8 mouse cellular contexts compared by ENCODE assay signal in the genomic region with DNA sequence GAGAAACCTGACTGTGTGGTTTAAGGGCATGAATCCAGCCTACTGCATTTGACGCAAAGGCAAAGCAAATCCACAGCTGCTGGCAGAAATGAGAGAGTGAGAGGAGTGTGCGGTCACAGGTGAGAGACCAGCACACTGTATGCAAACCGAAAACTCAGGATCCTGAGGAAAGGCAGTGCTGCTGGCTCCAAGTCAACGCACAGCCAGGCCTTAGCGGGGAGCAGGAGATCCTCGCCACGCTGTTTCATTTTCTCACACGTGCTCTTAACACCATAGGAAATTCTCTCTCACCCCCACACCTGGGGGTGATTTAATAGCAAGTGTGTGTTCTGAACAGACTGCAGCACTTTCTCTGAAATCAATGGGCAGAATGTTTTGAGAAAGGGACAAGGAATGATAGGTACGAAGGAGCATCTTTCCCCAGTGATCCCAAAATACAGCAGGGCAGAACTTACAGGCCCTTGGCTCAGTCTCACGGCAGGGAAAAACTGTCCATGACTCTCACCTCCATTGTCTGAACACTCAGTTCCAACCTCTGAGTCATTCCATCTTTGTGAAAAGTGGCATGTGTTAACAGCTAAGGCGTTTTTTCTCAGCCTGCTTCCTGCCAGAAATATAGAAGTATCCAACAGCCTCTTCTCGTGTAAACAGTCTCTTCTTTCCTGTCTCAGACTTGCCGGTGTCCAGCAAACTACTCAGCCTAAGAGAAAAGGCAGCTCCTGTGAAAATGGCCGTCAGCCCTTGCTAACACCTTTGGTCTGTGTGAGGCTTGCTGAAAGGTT.
A peak's percentile ranks its signal among the peaks of the same experiment; 100 is the strongest.
DNase-seq lines count a peak whose midpoint lies in the region; ATAC-seq and TF ChIP-seq lines count a peak whose summit lies in the region.

No protein-coding gene starts in this region.

- no peaks in the 10 kb centered on the region for H3K36me3 ChIP-seq in embryonic facial prominence, embryonic 12.5 days
- peaks cover 7% of the 10 kb centered on the region; the same call in 1 of the 2 replicates for H3K36me3 ChIP-seq in embryonic facial prominence, embryonic 10.5 days (replicated peaks)
- H3K36me3 ChIP-seq in lung, embryonic 14.5 days (ENCODE audit: insufficient read depth), result no peaks in the 10 kb centered on the region
- H3K36me3 ChIP-seq in embryonic facial prominence, embryonic 15.5 days, result no peaks in the 10 kb centered on the region
- H3K36me3 ChIP-seq in neural tube, embryonic 14.5 days (ENCODE audit: control insufficient read depth, insufficient read depth, low read length), result no peaks in the 10 kb centered on the region

- ATAC-seq in embryonic facial prominence, embryonic 12.5 days (ENCODE audit: insufficient number of reproducible peaks, insufficient read depth, low FRiP score, low TSS enrichment), result no peak
- ATAC-seq in lung, embryonic 14.5 days (ENCODE audit: insufficient read depth), result no peak
- ATAC-seq in embryonic facial prominence, embryonic 15.5 days (ENCODE audit: insufficient number of reproducible peaks, low FRiP score, low TSS enrichment, low read depth), result no peak
- ATAC-seq in neural tube, embryonic 14.5 days (ENCODE audit: low read depth), result no peak
- no peak for ATAC-seq in CD4-positive, CD25-positive, alpha-beta regulatory T cell, adult 4 months

- no peak overlapping the region for H3K9ac ChIP-seq in embryonic facial prominence, embryonic 12.5 days
- H3K9ac ChIP-seq in lung, embryonic 14.5 days, result peak overlapping the region; percentile 0; the same call in 1 of the 2 replicates
- no peak overlapping the region for H3K9ac ChIP-seq in embryonic facial prominence, embryonic 15.5 days
- no peak overlapping the region for H3K9ac ChIP-seq in neural tube, embryonic 14.5 days (replicated peaks; ENCODE audit: low read depth, low read length)

- H3K4me3 ChIP-seq in embryonic facial prominence, embryonic 12.5 days, result no peak overlapping the region
- no peak overlapping the region for H3K4me3 ChIP-seq in embryonic facial prominence, embryonic 10.5 days
- H3K4me3 ChIP-seq in lung, embryonic 14.5 days (ENCODE audit: low read depth, low read length), result no peak overlapping the region
- H3K4me3 ChIP-seq in embryonic facial prominence, embryonic 15.5 days (replicated peaks), result no peak overlapping the region
- H3K4me3 ChIP-seq in neural tube, embryonic 14.5 days (ENCODE audit: low read depth, low read length), result no peak overlapping the region

- DNase-seq in embryonic facial prominence, embryonic 10.5 days (ENCODE audit: low spot score), result no peak
- no peak for DNase-seq in lung, embryonic 14.5 days
- no peak for DNase-seq in lung, postnatal 14 days
- DNase-seq in layer of hippocampus, postnatal 36 days, result no peak

- peaks cover 16% of the 10 kb centered on the region for H3K4me1 ChIP-seq in embryonic facial prominence, embryonic 12.5 days
- peaks cover 22% of the 10 kb centered on the region for H3K4me1 ChIP-seq in embryonic facial prominence, embryonic 10.5 days
- H3K4me1 ChIP-seq in lung, embryonic 14.5 days (ENCODE audit: insufficient read depth), result peaks cover 6% of the 10 kb centered on the region
- H3K4me1 ChIP-seq in embryonic facial prominence, embryonic 15.5 days, result peaks cover 27% of the 10 kb centered on the region
- 0 out of 2 replicates have a peak, but pooled peaks cover 4% of the 10 kb centered on the region for H3K4me1 ChIP-seq in neural tube, embryonic 14.5 days (ENCODE audit: control insufficient read depth, insufficient read depth, low read length)

- no peak overlapping the region for H3K4me2 ChIP-seq in embryonic facial prominence, embryonic 12.5 days (replicated peaks)
- no peak overlapping the region for H3K4me2 ChIP-seq in lung, embryonic 14.5 days
- no peak overlapping the region for H3K4me2 ChIP-seq in embryonic facial prominence, embryonic 15.5 days (replicated peaks)
- H3K4me2 ChIP-seq in neural tube, embryonic 14.5 days (ENCODE audit: low read depth, low read length), result no peak overlapping the region

- WGBS in embryonic facial prominence, embryonic 12.5 days, result 69% methylated on average over 14 of the region's 14 CpGs
- 80% methylated on average over 14 of the region's 14 CpGs for WGBS in embryonic facial prominence, embryonic 10.5 days
- WGBS in lung, embryonic 14.5 days, result 54% methylated on average over 14 of the region's 14 CpGs
- 61% methylated on average over 14 of the region's 14 CpGs for WGBS in embryonic facial prominence, embryonic 15.5 days
- 71% methylated on average over 14 of the region's 14 CpGs for WGBS in neural tube, embryonic 14.5 days

- TF ChIP-seq CTCF in lung, embryonic 14.5 days (IDR thresholded peaks at IDR 0.05; ENCODE audit: low read depth), result no peak

- peak overlapping the region; percentile 57 for H3K27ac ChIP-seq in embryonic facial prominence, embryonic 12.5 days
- H3K27ac ChIP-seq in embryonic facial prominence, embryonic 10.5 days (replicated peaks), result no peak overlapping the region; the same call in 1 of the 2 replicates
- H3K27ac ChIP-seq in lung, embryonic 14.5 days (ENCODE audit: low read depth), result 0 out of 2 replicates have a peak overlapping the region, but pooled peaks have one; percentile 32
- peak overlapping the region; percentile 65 for H3K27ac ChIP-seq in embryonic facial prominence, embryonic 15.5 days (replicated peaks)
- peak overlapping the region; percentile 23; the same call in 1 of the 2 replicates for H3K27ac ChIP-seq in neural tube, embryonic 14.5 days (ENCODE audit: low read depth, low read length)

- H3K27me3 ChIP-seq in embryonic facial prominence, embryonic 12.5 days, result no peaks in the 10 kb centered on the region
- H3K27me3 ChIP-seq in embryonic facial prominence, embryonic 10.5 days (replicated peaks; ENCODE audit: low read depth, poor library complexity, severe bottlenecking), result no peaks in the 10 kb centered on the region
- H3K27me3 ChIP-seq in lung, embryonic 14.5 days (ENCODE audit: insufficient read depth, low read length), result no peaks in the 10 kb centered on the region
- no peaks in the 10 kb centered on the region for H3K27me3 ChIP-seq in embryonic facial prominence, embryonic 15.5 days
- H3K27me3 ChIP-seq in neural tube, embryonic 14.5 days (ENCODE audit: control insufficient read depth, insufficient read depth, low read length), result no peaks in the 10 kb centered on the region

- no peaks in the 10 kb centered on the region for H3K9me3 ChIP-seq in embryonic facial prominence, embryonic 12.5 days
- no peaks in the 10 kb centered on the region for H3K9me3 ChIP-seq in embryonic facial prominence, embryonic 10.5 days
- no peaks in the 10 kb centered on the region for H3K9me3 ChIP-seq in lung, embryonic 14.5 days (ENCODE audit: low read depth, low read length)
- no peaks in the 10 kb centered on the region for H3K9me3 ChIP-seq in embryonic facial prominence, embryonic 15.5 days (replicated peaks)
- no peaks in the 10 kb centered on the region for H3K9me3 ChIP-seq in neural tube, embryonic 14.5 days (ENCODE audit: control insufficient read depth, low read length)
